Mouse (Mus musculus) thymus, adult 2 months (tissue): ENCODE data around the gene Mrnip.

Experiments
- CTCF ChIP-seq: fragments of 200-500 bp; IDR thresholded peaks from 2 replicates; pipeline ENCODE4 v1.5.1; 2012; ENCODE audit warnings: mild to moderate bottlenecking, control low read depth, low read length, moderate library complexity, borderline replicate concordance; ENCODE audit not compliant: control insufficient read depth, poor library complexity, insufficient read depth; ENCODE audit errors: extremely low read depth
- POLR2A ChIP-seq: fragments of 200-500 bp; IDR thresholded peaks from 2 replicates; pipeline ENCODE4 v1.6.1; 2012; ENCODE audit warnings: mild to moderate bottlenecking, low read length, control low read depth, moderate library complexity; ENCODE audit not compliant: control insufficient read depth, poor library complexity, insufficient read depth; ENCODE audit errors: extremely low read depth

DNA sequence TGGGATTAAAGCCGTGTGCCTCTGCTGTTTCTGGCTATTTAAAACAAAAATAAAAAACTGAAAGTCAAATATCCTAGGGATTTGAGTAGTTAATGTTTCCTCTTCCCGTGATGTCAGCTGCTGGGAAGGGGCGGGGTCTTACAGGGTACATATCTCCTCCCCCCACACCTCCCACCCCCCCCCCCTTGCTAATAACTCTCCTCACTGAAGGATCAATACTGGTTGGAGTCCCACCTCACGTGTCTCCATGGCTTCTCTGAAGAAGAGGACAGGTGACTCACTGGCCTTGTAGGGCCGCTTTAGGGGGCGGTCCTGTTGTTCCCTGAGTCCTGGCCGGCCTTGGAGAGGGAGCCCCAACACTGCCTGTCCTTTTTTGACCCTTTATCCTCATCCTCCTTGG lies 14.4 kb downstream of the Mrnip start:
- TF ChIP-seq POLR2A (no peak), CTCF (no peak)
